Mouse (Mus musculus): Measurements from ENCODE around the gene Stra6.
A peak's percentile ranks its signal among the peaks of the same experiment; 100 is the strongest.

The Stra6 gene

DNA sequence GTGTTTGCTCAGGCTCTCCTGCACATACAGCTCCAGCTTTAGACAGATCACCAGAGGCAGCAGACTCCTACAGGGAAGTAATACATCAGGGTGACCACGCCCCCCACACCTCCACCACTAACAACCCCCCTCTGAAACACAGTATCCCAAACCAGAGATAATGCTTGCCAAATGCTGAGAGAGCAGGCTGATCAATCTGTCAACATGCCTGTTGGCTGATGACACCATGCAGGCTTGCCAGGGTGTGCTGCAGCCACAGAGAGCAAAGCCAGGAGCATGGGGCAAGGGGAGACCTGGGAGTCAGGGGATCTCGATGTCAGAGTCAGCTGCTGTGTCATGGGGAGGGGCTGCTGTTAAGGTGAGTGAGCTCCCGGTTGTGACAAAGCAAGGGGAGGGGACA is at the start of gene Stra6:
Stra6 (plus strand) TSS at position 258 of the 400 bp plus-strand sequence.
- DNase-seq (ENCODE audit: low read depth): no peak

DNA sequence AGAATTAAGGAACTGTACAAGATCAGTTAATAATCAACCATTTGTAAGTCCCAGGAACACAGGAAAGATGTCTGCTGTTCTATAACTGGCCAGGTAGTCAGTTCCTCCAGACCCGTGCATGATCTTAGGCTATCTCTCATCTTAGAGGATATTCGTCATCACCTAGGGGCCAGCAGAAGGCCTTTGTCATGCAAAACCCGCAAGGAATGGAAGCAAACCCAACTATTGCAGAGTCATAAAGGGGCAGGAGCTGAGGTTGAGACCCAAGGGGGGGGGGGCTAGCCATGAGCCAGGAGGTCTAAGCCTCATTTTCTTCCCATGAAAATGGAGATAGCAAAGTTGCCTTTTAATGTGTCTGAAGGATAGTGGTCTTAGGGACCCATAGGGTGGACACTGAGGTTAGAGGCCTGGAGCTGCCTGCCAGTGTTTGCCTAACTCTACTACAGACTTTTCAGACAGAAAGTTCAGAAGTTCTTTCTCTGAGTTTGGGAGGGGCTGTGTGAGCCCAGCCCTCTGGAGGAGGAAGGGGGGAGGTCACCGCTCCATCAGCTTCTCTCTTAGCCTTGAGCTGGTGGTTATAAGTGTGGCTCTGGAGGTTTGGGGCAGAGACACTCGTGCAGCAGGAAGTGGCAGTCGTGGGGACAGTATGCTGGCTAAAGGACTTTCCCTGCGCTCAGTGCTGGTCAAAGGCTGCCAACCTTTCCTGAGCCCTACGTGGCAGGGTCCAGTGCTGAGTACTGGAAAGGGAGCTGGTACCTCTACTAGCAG is 49.0 kb upstream of the Stra6 start:
- no peak for DNase-seq (ENCODE audit: low read depth)

DNA sequence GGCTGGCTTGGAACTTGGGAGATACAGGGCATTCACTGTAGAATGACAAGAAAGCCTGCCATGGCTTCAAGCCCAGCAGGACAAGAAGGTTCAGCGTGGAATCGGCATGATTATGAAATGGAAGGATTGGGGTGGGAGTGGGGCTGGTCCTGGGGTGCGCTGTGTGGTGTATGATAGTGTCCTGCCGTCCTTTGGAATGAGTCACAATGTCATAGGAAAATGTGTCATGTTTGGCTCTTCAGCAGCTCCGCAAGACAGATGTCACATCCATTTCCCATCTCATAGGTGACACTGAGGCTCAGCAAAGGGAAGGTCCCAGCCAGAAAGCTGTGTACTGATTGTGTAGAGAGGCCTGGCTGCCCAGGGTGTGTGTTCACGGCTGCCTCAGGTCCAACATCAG is 47.7 kb upstream of the Stra6 start:
- no peak for DNase-seq (ENCODE audit: low read depth)

DNA sequence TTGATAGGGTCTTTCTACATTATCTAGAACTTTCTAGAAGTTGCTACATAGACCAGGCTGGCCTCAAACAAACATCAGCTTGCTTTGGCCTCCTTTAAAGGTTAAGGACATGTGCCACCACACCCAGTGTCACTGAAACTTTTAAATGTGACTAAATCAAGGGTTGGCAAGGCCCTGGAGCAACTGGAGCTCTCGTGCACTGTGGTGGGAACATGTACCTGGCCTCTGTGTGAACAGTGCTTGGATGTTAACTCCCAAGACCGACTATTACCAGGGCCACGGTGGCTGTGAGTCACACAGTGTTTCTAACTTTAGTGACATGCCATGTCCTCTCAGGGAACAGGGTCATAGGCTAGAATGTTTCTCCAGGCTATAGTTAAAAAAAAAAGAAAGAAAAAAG is 46.6 kb upstream of the Stra6 start:
- DNase-seq (ENCODE audit: low read depth): no peak

DNA sequence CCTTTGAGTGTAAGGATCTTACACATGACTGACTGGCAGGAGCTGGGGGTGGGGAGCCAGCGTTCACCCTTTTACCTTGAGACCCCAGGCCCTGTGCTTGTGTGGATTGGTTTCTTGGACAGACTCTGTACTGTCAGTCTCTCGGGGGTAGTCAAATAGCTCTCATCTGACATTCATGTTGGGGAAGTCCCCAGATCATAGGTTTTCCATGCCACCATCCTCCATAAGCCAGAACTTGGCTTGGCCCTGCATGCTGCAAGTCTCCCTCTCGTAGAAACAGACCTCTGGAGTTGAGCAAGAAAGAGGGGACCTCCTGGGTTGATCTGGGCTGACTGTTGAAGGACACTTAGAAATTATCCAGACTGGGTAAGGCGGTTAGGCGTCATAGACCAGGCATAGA is 45.2 kb upstream of the Stra6 start:
- DNase-seq (ENCODE audit: low read depth): no peak

DNA sequence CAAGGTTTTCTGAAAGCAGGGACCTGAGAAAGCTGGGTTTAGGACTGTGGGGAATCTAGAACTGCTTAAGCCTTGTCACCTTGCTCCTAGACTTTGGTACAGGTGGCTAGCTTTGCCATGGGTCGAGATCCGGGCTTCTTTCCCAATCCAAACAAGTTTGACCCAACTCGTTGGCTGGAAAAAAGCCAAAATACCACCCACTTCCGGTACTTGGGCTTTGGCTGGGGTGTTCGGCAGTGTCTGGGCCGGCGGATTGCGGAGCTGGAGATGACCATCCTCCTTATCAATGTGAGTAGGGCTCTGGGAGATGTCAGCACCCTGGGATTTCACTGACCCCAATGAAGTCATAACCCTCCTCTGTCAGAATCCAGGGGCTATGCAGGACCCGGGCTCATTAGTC is 37.6 kb upstream of the Stra6 start:
- DNase-seq (ENCODE audit: low read depth): no peak

DNA sequence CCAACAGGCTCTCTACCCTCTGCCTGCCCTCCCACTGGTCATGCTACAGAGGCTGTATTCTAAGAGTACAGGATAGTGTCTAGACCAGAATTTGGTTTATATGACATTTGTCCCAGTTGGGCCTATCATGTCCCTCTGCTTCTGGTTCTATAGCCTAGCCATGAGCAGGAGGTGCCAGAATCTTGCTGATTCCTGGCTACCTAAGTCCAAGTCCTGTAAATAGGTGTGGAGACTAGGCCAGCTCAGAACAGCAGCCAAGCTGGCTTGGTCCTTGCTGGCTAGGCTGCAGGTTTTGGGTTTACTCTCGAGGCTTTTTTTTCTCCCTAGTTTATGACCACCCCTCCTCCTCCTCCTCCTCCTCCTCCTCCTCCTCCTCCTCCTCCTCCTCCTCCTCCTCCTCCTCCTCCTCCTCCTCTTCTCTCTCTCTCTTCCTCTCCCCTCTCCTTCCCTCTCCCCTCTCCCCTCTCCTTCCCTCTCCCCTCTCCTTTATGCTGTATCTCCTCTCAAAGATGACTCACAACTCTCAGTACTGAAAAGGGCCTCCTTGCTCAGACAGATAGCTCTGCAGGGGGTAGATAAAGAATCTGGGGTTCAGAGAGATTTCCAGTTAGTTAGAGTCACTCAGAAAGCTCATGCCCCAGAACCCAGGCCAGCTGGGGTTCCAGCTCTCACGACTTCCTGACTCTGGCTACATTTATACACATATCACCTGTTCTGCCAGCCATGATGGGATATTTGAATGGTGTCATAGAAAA is 36.0 kb upstream of the Stra6 start:
- no peak for DNase-seq (ENCODE audit: low read depth)

DNA sequence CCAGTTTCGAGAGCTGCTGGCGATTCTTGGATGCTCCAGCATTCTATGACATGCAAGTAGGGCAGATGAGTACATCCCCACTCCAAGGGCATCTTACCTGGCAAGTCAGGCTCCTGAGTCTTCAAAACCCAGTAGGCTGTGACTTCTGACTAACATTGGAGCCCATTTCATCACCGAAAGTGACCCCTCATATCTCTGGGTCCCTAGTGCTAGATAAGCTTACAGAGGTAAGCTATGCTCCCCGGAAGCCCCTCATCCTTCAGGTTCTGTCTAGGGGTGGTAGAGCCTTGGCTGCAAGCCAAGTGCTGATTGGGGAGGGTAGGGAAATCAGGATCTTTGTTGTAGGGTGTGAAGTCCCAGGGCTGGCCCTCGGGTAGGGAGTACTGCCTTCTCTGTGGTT is 34.7 kb upstream of the Stra6 start:
- DNase-seq (ENCODE audit: low read depth): no peak

DNA sequence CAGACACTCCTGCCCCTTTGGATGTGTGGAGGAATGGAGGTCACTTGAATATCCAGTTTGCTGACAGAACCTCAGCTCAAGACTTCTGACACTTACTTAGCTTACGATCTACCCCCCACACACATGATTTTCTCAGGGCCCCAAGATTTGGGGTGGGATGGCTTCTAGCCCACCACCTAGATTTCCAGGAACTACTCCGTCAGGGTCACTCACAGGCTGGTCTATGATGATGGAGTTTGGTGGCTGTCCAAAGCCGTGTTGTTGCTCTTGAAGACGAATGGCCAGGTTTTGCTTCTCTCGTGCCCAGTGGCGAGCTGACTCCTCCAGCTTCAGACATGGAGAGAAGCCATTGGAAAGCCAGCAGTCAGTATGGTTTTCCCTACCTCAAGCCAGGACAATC is 34.0 kb upstream of the Stra6 start:
- no peak for DNase-seq (ENCODE audit: low read depth)

DNA sequence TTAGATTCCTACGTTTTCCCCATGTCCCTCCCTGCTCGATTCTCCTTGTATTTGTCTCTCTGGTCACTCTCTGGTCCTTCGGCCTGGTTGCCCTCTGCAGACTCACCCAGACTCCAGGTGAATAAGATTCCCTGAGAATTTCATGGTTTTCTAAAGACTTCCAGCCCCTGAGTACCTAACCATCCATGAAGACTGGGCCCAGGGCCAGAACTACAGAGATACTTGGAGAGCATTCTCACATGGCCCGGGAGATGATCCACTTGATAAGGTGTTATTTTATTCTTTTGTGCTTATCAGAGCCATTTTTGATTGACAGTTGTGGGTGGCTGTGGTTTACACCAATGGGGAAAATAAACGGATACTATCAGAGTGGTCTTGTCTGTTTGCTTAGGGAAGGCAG is 31.7 kb upstream of the Stra6 start:
- no peak for DNase-seq (ENCODE audit: low read depth)

DNA sequence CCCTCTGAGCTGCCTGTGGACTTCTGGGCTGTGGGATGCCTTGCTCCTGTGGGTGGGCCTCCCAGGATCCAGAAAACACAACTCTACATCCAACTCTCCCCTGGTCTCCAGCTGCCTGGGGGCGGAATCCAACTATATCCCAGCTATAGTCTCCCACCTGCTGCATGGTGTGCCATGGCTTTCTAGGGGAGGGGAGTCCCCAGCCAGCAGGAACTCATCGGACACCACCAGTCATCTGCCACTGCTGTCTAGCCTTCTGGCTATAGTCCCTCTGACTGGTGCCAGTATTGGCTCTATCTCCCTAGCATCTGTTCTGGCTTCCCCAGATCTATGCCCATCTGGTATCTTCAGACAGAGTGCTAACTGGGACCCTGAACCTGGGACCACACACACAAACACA is 28.1 kb upstream of the Stra6 start:
- DNase-seq (ENCODE audit: low read depth): no peak

DNA sequence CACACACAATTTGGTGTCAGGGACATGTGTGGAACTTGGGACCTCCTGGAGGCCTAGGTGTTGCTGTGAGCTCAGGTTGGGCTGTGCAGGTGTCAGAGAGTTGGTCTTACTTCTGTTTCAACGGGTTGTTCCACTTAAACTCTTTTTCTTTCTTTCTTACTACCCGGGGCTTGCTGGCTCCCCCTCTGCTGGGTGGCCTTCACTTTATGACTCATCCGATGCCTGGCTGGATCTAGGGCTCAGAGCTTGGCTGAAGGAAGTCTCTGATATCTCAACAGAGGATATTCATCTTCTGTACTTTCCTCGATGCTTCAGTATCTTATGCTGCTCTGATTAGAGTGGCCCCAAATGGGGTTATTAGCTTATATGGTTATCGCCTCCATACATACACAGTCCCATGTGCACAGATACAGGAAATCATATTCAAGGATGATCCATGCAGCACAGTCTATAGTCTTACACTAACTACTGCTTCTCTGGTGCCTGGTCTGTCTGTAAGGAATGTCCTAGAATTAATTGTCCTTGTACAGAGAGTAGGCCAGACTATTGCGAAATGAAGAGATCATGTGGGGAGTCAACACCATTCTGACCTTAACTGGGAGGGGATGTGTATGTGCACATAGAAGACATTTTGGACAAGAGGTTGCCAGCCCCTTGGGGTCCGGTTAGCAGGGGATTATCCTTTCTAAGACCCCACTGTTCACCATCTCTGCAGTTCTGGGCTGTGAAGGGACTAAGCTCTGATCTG is 27.5 kb upstream of the Stra6 start:
- DNase-seq (ENCODE audit: low read depth): no peak

DNA sequence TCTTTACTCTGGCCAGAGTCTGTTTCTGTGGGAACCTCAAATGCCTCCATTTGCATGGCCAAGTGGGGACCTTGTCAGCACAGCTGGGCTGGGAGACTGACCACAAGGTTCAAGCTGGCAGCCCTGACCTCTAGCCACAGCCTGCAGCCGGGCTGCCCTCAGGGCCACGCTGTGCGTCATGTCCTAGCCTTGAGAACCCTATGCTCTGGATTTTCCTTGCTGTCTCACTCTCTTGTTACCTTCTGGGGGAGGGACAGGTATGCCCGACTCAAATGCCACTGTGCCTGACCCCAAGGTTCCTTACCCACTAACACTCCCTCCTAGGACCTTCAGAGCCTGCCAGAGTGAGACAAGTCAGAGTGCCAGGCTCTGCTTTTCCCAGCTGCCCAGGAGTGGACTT is 26.6 kb upstream of the Stra6 start:
- DNase-seq (ENCODE audit: low read depth): peak; percentile 40

DNA sequence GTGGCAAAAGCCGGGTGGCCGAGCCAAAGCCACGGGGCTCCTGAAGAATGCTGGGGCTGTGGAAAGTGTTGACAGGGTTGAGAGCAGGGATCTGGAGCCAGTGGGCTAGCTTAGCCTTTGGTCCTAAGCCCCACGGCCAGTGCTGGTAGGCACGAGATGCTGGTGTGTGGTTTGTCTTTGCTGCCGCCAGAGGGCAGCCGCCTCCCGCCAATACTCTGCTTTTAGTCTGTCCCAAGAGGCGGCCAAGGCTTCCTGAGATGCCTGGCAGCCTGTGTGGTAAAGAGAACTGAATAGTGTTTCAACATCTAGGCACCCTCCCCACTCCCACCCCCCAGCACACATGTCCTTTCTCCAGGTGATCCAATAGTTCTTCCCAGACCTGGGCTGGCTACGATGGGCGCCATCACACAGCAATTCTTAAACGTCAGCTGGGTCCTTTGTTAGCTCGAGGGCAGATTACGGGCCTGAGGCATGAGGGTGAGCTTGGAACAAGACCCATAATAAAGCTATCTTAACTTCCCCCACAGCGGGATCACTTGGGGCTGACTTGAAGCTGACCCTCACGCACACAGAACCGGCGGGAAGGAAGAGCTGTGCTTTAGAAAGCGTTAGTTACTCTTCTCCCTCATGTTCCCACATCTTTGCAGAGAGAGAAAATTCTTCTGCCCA is 25.0 kb upstream of the Stra6 start:
- DNase-seq (ENCODE audit: low read depth): peak; percentile 54

DNA sequence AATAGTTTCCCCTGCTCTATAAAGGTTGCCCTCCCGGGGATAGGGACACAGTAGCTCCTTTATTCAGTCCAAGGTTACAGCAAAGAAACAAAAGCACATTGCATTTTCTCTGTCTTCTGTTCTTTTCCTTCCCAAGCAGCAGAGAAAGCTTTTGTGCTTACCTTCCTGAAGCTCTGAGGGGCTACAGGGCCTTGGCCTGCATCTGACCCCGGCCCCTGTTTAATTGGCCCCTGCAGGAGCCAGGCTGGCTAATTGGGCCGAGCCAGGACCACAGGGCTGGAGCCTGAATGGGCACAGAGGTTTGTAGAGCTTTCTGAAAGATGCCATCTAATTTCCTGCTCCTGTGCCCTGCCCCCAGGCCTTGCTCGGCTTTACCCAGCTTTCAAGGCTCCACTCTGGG is 22.6 kb upstream of the Stra6 start:
- peak; percentile 43 for DNase-seq (ENCODE audit: low read depth)

DNA sequence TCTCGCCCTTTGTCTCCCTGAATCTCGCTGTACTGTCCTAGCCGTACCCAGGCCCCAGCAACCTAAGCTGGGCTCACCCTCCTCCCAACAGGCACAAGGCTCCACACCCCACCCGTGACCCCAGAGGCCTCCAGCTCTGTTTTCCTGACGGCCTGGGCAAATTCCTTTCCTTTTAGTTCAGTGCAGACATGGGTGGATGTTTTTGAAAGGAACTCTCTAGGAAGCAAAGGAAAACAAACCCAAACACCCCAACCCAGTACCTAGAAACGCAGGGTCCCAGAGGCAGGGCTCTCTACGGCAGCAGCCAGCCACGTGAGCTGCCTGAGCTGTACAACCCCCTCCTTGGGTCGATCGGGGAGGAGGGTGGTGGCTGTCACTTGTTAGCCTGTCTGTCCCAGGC is 21.2 kb upstream of the Stra6 start:
- peak; percentile 53 for DNase-seq (ENCODE audit: low read depth)

DNA sequence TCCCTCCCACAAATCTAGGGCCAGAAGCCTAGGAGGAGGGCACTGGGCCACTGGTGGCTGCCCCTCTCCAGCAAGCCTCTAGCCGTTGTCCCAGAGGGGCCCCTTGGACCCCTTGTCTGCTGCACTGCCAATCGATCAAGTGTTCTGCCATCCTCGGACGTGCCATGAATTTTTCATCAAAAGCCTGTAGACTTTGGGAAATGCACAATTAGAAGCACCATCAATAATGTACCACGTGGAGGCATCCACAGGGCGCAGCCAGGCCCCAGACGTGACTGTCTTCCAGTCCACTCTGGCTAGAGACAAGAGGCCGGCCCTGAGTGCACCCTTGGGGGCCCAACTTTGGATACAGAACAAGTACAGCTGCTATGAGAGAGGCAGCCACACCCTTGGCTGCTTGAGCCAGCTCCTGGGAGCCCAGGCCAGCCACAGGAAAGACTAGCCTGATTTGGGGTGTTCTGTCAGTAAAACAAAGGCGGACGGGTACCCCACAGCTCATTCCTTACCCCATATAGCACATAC is 20.0 kb upstream of the Stra6 start:
- no peak for DNase-seq (ENCODE audit: low read depth)

DNA sequence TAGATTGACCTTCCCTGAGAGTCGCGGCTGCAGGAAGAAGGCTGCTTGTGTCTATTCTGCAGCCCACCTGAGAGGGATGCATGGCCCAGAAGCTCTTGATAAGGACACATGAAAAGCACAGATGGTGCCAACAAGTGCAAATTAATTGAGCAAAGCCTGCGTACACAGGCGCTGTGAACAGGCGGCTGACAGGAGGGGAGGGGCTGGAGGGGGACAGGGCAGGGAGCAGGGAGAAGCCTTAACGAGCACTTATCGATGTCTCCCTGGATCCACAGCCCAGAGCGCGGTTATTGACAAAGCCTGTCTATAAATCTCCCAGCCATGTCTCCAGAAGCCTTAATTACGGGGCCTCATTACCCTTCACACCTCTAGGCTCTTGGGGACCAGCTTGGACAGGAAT is 18.8 kb upstream of the Stra6 start:
- DNase-seq (ENCODE audit: low read depth): no peak

DNA sequence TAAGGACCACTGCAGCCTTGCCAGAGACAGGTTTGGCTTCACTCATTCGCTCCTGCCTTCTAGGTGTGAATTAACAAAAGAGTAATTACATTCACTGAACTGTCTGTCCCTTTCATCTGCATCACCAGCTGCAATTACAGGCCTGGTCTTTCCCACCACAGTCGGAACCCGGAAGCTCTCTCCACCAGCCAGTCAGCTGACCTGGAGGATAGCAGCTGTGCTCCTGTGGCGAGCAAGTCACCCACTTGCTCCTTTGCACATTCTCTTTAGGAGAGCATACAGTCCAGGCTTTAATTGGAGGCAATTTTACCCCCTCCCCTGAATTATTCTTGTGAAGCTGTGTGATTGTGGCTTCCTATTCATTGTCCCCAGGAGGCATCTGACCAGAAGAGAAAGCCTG is 17.9 kb upstream of the Stra6 start:
- DNase-seq (ENCODE audit: low read depth): no peak

DNA sequence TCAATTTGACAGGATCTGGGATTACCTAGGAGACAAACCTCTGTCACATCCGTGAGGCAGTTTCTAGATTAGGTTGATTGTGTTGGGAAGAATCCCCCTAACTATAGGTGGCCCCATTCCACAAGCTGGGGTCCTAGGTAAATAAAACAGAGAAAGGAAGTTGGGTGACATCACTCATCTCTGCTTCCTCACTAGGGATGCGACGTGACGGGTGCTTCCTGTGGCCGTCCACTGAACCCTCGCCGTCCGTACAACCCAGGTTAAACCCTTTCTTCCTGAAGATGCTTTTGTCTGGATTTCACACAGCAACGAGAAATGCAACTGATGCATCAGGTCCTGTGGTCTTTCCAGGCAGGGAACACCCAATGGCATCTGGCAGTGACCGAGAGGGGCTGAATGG is 16.5 kb upstream of the Stra6 start:
- DNase-seq (ENCODE audit: low read depth): no peak

DNA sequence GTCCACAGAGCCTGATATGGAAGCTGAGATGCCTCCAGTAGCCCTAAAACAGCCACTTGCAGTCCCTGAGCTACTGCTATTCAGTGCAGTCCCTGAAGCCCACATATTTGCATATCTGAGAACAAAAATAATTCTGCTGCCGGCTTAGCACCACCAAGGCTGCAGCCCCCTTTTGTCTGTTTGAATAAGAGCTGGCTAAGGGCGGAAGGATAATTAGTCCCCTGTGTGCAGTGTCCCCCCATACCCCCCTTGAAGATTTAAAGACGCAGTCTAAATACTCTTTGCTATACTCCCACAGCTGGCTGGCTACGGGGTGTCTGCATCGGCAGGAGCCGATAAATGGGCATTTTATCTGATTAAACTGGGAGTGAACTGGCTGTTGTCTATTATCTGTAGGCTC is 15.0 kb upstream of the Stra6 start:
- no peak for DNase-seq (ENCODE audit: low read depth)

DNA sequence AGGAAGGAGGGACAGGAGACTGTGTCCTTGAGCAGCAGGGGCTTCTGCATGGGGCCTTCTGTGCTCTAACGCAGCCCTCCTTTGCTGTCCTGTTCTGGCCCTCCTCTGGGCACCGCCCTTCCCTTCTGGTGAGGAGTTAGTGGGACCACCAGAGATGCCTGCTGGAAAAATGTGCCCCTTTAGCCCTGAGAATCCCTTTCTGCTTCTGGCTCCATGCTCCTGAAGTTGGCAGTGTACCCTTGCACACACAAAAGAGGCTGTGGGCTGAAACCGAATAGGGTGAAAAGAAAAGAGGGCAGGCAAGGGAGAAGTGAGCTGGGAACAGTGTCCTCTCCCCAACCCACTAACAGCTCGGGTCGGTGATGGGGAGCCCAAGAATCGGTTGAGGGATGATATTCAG is 14.4 kb upstream of the Stra6 start:
- DNase-seq (ENCODE audit: low read depth): no peak
